Mouse (Mus musculus): ENCODE results near the gene Cep112. TPM values are rescaled to one million over a fixed set of nuclear protein-coding genes. Genes with fewer than 3 reads are reported as not detected.

The Cep112 gene
- total RNA-seq, 2 experiments from 2014 or later: 21.0 to 23.1 TPM

GRCm38 (mm10) chr11:108885276-108885896 is 460.4 kb downstream of the Cep112 start:
- DNase-seq (ENCODE audit: low spot score in 2 of 2): no peak
- Histone ChIP-seq H3K4me3 (no peak overlapping the region), H3K27ac (no peak overlapping the region)
- TF ChIP-seq CTCF (conservative IDR thresholded peaks at IDR 0.05): no peak

DNA sequence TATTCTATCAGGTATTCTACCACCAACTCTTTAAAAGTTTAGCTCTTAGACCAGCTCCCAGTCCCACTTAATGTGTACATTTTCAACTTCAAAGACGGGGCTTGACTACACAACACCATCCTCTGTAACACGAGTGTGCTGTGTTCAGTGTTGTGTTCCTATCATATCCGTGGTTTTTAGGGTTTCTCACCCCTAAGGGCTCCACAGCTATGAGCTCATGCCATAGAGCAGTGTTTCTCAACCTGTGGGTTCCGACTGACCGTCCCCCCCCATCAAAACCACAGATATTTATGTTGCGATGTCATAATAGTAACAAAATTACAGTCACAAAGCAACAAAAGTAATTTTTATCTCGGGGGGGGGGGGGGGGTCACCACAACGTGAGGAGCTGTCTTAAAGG is 461.1 kb downstream of the Cep112 start:
- H3K27ac ChIP-seq: no peak overlapping the region
- no peak overlapping the region for H3K4me3 ChIP-seq
- no peak for TF ChIP-seq CTCF (conservative IDR thresholded peaks at IDR 0.05)
- DNase-seq (ENCODE audit: low spot score in 2 of 2): no peak

- DNase-seq (ENCODE audit: low spot score in 2 of 2): no peak
- H3K27ac ChIP-seq: no peak overlapping the region
- TF ChIP-seq CTCF (conservative IDR thresholded peaks at IDR 0.05): peak; percentile 88
- no peak overlapping the region for H3K4me3 ChIP-seq
These were observed 464.1 kb downstream of the Cep112 start for GRCm38 (mm10) chr11:108889121-108889520.

DNA sequence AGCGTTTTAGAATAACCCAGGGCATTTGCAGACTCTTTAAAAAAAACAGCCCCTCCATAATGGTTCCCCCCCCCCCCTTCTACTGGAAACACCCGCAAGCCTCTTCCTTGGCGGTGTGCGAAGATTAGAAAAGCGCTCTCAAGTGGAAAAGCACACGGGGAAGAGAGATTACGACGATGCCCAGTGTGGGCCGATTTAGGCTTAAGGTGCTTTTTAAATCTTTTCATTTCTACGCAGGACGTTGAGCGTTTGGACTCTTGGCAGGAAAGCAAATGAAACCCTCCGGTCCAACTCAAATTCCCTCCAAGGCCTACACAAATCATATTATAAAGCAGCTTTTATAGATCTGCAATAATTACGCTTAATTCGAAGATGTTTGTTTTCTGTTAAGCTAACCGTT is 465.6 kb downstream of the Cep112 start:
- TF ChIP-seq CTCF (conservative IDR thresholded peaks at IDR 0.05): no peak
- DNase-seq (ENCODE audit: low spot score in 2 of 2): no peak
- H3K4me3 ChIP-seq: peak overlapping the region; percentile 37
- no peak overlapping the region for H3K27ac ChIP-seq

DNA sequence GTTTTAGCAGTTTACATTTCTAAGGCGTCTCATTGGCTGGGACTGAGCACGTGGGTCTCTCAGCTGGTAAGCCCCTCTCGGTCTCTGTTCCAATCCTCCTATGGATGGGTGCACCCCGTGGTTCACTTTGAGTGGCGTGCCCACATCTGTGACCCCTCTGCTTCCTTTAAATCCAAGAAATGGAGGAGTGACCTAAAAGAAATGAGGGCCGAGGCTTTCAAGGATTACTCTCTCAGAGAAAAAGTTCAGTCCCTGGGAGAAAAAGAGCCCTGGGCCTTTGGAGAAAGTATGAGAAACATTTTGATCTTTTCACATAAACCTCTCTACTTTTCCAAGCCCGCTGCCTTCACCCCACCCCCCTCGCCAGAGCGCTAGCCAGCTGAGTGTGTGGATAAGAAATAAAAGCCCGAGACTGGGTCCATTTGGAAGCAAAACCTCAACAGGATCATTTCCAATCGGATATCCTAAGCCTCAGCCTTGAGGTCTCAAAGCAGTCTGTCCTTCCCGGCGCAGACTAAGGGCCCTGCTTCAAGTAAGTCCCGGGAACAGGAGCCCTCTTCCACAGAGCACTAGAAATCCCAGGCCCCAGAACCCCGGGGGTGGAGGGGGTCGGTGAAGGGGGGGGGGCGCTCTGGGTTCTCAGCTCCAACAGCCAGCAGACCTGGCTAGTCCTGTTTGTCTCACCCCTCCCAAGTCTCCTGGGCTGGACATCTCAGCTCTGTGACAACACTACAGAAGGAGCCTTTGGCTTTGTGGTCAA is 466.3 kb downstream of the Cep112 start:
- H3K27ac ChIP-seq: peak overlapping the region; percentile 74
- TF ChIP-seq CTCF (conservative IDR thresholded peaks at IDR 0.05): no peak

DNA sequence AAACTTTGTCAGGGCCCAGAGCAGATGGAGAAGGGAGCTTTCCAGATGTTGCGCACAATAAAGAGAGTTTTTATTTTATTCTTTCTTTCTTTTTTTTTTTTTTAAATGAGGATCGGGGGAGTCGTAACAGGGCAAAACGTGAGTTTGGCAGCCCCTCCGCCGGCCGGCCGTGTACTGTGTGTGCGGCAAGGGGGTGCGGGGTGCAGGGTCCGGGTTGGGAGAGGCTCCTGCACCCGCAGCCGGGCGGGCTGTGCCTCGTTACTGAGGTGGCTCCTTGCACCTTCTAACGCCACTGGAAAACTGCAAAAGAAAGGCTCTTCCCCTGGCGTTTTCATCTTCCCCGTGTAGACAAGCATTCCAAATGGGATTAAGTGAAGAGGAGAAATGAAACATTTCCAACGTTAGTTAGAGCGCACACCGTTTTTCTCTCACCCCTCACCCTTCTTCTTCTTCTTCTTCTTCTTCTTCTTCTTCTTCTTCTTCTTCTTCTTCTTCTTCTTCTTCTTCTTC is 466.9 kb downstream of the Cep112 start:
- Histone ChIP-seq H3K4me3 (peak overlapping the region; percentile 41), H3K27ac (peak overlapping the region; percentile 74)
- no peak for TF ChIP-seq CTCF (conservative IDR thresholded peaks at IDR 0.05)
- no peak for DNase-seq (ENCODE audit: low spot score in 2 of 2)

More for the DNA sequence above, 466.3 kb downstream of the Cep112 start:
- no peak for DNase-seq (ENCODE audit: low spot score in 2 of 2)
- peak overlapping the region; percentile 41 for H3K4me3 ChIP-seq

GRCm38 (mm10) chr11:108892406-108892805 is 467.4 kb downstream of the Cep112 start:
- TF ChIP-seq CTCF (conservative IDR thresholded peaks at IDR 0.05): no peak

DNA sequence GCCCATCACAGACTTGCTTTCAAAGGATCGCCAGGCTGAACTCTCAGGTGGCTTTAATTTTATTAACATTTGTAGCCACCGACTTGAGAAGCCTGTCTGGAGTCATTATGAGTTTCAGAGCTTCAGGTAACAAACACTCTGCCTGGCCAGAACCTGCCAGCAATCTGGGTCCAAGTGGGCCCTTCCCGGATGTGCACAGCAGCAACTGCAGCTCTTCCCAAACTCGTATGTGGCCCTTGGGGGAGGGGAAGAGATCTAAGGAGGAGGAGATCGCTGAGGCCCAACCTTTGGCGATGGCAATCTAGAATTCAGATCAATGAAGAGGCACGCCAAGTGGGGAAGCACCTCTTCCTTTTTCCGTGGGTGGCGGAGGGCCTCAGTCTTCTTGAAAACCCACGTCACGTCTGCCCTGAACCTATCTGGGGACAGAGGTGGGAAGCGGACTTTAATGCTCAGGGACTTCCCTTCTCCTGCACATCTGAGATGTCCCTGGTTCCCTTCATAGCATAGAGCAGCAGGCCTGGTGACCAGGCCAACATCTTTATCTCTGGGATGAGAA is 468.3 kb downstream of the Cep112 start:
- Histone ChIP-seq H3K4me3 (no peak overlapping the region), H3K27ac (no peak overlapping the region)
- no peak for DNase-seq (ENCODE audit: low spot score in 2 of 2)
- no peak for TF ChIP-seq CTCF (conservative IDR thresholded peaks at IDR 0.05)

More at GRCm38 (mm10) chr11:108892406-108892805, 467.4 kb downstream of the Cep112 start:
- no peak overlapping the region for H3K4me3 ChIP-seq
- DNase-seq (ENCODE audit: low spot score in 2 of 2): peak in 1 of 2 experiments; percentile 30
- H3K27ac ChIP-seq: no peak overlapping the region

GRCm38 (mm10) chr11:108893855-108894510 is 469.0 kb downstream of the Cep112 start:
- Histone ChIP-seq H3K4me3 (no peak overlapping the region), H3K27ac (no peak overlapping the region)
- TF ChIP-seq CTCF (conservative IDR thresholded peaks at IDR 0.05): no peak
- DNase-seq (ENCODE audit: low spot score in 2 of 2): no peak

DNA sequence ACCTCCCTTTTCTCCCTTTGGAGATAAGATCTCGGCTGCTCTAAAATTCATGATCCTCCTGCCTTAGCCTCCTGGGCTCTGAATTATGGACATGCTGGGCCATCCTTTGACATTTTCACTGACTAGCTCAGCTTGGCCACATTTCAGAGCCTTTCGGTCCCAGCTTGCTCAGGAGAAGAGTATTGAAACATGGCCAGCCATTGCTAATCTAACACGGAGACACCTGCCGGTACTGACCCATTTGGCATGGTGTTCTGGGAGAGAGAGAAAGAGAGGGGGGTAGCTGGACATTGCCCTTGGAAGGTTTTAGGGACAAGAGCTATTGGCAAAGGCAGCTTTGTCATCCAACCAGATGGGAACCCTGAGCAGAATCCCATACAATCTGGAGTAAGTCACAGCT is 472.0 kb downstream of the Cep112 start:
- Histone ChIP-seq H3K4me3 (no peak overlapping the region), H3K27ac (no peak overlapping the region)
- no peak for DNase-seq (ENCODE audit: low spot score in 2 of 2)
- TF ChIP-seq CTCF (conservative IDR thresholded peaks at IDR 0.05): no peak

DNA sequence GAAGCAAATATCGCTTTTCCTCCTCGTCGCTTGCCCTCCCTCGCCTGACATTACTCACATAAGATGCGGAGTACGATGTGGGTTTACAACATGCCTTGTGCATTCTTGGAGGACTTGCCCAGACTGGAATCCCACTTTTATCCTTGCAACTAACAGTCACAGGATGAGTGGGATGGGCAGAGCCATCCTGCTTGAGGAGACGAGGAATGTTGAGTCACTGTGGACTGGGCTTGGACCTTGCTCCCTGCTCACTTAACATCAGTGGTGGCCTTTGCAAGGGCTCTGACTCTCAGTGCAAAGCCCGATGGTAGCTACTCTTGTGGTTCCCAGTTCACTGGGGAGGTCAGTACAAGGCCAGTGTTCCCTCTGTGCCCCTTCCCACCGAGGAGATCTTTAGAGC is 473.1 kb downstream of the Cep112 start:
- Histone ChIP-seq H3K27ac (no peak overlapping the region), H3K4me3 (no peak overlapping the region)
- TF ChIP-seq CTCF (conservative IDR thresholded peaks at IDR 0.05): no peak
- no peak for DNase-seq (ENCODE audit: low spot score in 2 of 2)

DNA sequence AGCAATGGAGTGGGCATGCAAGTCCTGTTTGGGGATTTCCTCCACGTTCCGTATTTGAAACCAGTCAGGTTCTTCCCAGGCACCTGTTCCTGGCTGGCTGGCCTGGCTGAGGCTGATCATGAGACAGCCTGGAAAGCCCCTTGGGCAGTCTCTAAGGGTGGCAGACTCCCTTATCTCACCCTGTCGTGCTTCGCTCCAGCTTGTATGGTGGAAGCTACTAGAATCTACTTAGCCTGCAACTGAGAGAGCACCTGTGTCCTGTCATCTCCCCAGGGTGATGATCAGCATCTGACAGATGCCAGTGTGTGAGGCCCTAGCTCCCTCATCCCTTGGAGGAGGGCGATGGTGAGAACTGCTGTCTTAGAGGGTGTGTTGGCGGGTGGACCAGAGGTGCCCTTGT is 473.5 kb downstream of the Cep112 start:
- TF ChIP-seq CTCF (conservative IDR thresholded peaks at IDR 0.05): no peak
- no peak overlapping the region for H3K4me3 ChIP-seq
- H3K27ac ChIP-seq: no peak overlapping the region
- DNase-seq (ENCODE audit: low spot score in 2 of 2): no peak
